Mouse (Mus musculus) left cerebral cortex, postnatal 14 days (tissue): Measurements from ENCODE around the gene Phospho1. TPM values are rescaled to one million over a fixed set of nuclear protein-coding genes. Genes with fewer than 3 reads are reported as not detected.
A peak's percentile ranks its signal among the peaks of the same experiment; 100 is the strongest.

Experiments used
- DNase-seq, 2 experiments: peaks; one replicate each; pipeline ENCODE4 v3.0.0; 2021 to 2022; ENCODE audit warnings: low spot score in 2 of 2, mixed read lengths in 1 of 2
- intact Hi-C: fragments of 180-260 bp; cut with DNase I; formaldehyde crosslinking; loops from one replicate; pipeline ENCODE4 v1.15.1; 2025
- long read RNA-seq, 2 experiments: library from polyadenylated mRNA; stranded (forward); transcript quantifications; one replicate each; pipeline ENCODE4 v2.0.0; 2021
- total RNA-seq, 2 experiments: library from RNA; stranded (reverse); gene quantifications; 2 replicates each; pipeline ENCODE4 v1.2.3; 2021

Phospho1 gene
- total RNA-seq: 10 to 100 TPM; 34.7 to 35.2 TPM
- long read RNA-seq, experiment 1, partial matches to known transcripts: 0 of 7 reads
- long read RNA-seq, experiment 1, other reads (novel, unspliced or antisense): 3 of 7 reads
- long read RNA-seq, experiment 2, transcript Phospho1-202 (3 exons, 590 nt): major isoform, 5 of 5 reads
- long read RNA-seq, experiment 2, partial matches to known transcripts: 0 of 5 reads
- long read RNA-seq, experiment 2, other reads (novel, unspliced or antisense): 0 of 5 reads

DNA sequence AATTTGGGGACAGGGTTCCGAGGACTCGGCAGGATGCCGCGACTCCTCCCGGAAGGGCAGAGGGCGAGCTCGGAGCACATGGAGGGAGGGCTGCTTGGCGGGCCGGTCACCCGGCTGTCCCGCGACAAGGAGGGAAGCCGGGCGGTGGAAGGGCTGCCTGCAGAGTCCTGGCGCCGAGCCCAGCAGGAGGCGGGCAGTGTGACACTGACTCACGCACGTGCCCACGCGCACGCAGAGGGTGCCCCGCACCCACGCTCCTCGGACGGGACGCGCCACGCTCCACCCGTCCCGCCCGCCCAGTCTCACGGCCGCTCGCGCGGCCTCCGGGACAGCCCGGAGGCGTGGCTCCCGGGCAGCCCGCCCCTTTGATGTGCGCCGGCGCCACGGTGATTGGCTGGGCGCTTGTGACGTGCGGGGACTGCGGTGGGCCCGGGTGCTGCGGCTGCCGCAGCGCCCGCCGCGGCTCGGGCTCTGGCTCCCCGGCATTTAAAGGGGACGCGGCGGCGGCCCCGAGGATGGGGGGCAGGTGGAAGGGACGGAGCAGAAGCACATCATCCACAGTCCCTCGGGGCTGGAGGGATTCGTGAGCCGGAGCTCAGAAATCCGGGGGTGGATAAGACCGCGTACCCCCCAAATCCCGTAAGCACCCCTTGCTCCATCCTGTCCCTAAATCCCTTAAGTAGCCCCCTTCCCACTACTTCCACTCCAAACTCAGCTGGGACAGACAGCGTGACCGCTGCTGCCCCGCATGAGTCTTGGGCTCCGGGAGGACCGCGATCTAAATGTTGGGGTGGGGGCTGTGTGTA is at the start of gene Phospho1:
Phospho1 (plus strand) TSS at position 429 of the 806 bp plus-strand sequence.
- intact Hi-C loops: no loop called here
- peak; percentile 86 to 90 for DNase-seq

GRCm38 (mm10) chr11:95777323-95778297 is 46.7 kb upstream of the Phospho1 start:
- no peak for DNase-seq
- intact Hi-C loops: no loop called here

DNA sequence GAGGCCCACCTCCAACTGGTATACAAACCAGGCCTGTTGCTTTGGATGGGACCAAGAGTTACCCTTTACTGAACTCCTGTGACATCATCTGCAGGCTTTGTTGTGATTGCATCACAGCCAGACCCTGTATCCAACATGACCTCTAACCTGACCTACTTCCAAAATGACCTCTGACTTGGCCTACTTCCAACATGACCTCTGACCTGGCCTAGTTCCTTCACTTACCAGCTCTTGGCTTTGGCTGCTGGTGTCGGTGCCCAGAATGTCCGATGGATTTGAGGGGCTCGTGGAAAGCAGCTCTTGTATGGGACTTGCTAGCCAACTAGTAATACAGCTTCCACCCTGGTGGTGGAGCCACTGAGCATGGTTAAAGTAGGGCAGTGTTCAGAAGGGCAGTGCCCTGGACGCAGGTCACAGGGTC is 45.5 kb upstream of the Phospho1 start:
- intact Hi-C loops: no loop called here
- peak in 1 of 2 experiments; percentile 51 for DNase-seq

GRCm38 (mm10) chr11:95779366-95779765 is 44.9 kb upstream of the Phospho1 start:
- no peak for DNase-seq
- intact Hi-C loops: no loop called here

- intact Hi-C loops: no loop called here
- no peak for DNase-seq
These were observed 43.8 kb upstream of the Phospho1 start for GRCm38 (mm10) chr11:95780480-95780879.

GRCm38 (mm10) chr11:95781557-95781956 is 42.7 kb upstream of the Phospho1 start:
- intact Hi-C loops: no loop called here
- no peak for DNase-seq

DNA sequence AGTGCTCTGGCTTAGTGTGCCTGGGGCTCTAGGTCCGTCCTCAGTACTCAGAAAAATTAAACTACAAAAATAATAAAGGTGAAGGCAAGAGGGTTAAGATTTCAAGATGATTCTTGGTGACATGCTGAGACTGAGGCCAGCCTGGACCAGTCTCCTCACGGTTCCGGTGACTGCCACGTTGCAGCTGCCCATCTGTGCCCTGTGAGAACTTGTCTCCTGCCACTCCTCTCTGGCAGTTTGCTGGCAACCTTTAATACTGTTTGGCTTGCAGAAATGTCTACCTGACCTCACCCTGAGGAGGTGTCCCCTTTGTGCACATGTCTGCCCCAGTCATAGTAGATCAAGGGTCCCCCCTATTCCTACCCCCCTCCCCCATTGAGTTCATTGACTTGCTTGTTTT is 40.8 kb upstream of the Phospho1 start:
- no peak for DNase-seq
- intact Hi-C loops: no loop called here

DNA sequence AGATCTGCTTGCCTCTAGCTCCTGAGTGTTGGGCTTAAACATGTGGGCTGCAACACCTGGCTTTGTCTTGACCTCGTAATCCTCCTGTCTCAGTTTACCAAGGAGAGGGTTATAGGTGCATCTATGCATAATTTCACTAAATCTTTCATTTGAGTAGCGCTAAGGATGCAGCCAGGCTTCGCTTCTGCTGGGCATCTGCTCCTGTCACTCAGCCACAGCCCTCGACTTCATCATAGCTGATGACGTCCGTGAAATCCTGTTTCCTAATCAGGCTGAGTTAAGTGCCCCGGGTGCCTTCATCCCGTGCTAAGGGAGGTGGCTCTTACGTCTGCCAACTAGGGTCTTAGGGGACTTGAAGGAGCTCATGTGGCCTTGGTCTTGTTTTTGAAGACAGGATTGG is 40.3 kb upstream of the Phospho1 start:
- intact Hi-C loops: no loop called here
- no peak for DNase-seq

DNA sequence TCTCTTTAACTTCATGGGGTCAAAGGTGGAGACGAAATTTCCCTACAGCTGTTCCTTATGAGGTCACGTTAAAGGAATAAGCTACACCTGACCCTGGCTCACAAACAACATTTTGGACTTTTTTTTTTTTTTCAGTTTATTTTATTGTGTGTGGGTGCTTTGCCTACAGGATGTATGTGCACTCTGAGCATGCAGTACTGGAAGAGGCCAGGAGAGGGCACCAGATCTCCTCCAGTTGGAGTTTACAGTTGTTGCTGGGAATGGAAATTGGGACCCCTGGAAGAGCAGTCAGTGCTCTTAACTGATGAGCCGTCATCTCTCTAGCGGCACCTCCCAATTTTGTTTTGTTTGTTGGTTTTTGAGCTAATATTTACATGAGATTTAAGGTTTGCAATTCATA is 38.6 kb upstream of the Phospho1 start:
- intact Hi-C loops: no loop called here
- no peak for DNase-seq

- intact Hi-C loops: no loop called here
- DNase-seq: no peak
These were observed 37.8 kb upstream of the Phospho1 start for GRCm38 (mm10) chr11:95786511-95786910.

DNA sequence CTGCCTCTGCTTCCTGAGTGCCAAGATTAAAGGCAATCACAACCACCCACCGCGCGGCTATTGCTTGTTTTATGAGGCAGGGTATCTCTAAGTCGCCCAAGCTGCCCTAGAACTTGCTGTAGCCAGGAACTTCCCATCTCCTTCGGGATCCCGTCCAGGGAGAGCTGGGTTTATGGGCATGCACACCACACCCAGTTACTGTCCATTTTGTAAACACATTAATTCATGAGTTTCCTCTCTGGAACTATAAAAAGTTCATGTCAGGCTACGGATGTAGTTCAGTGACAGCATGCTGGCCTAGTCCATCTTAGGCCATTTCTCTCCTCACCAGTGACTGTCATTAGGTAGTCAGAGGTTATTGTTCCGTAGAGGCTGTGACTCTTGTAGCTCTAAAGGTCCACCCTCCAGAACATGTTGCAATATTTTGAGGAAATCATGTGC is 34.8 kb upstream of the Phospho1 start:
- intact Hi-C loops: no loop called here
- DNase-seq: no peak

DNA sequence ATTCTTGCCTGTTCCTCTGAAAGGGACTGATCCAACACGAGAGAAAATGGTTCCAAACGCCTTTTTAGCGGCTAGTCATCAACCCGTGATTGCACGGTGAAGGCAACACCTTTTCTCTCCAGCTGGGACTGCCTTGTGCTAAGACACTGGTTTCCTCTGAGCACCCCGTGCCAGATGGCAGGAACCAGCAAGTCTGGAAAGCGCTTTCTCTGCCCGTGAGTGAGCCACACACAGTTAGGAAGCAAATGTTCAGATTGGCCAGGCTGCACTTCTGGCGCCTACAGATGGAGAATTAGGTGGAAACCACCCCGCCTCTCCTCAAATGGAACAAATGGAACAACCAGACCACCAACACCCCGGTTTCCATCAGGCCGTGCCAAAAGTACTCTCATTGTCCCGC is 32.5 kb upstream of the Phospho1 start:
- peak; percentile 49 to 76 for DNase-seq
- intact Hi-C loops: no loop called here

DNA sequence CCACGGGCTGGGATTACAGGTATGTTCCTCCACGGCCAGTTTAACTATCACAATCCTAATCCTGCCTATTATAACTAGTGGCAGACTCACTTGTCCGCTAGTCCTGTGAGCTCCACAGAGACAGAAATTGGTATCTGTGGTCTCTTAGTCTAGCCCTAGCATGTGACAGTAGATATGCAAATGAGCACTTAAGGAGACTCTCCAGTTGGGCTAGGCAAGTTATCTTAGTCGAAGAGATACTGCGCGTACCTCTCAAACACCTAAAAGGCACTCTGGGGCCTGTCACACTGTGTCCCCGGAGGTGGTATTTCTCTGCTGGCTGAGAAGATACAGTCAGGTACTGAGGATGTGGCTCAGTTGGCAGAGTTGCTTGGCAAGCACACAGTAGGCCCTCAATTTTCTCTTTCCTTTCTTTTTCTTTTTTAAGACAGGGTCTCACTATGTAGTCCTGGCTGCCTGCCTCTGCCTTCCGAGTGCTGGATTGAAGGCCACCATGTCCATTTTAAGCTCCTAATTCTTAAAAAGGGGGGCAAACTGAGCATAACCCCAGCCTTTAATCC is 31.3 kb upstream of the Phospho1 start:
- intact Hi-C loops: no loop called here
- DNase-seq: no peak

- intact Hi-C loops: no loop called here
- DNase-seq: no peak
These were observed 30.1 kb upstream of the Phospho1 start for GRCm38 (mm10) chr11:95794201-95794600.

DNA sequence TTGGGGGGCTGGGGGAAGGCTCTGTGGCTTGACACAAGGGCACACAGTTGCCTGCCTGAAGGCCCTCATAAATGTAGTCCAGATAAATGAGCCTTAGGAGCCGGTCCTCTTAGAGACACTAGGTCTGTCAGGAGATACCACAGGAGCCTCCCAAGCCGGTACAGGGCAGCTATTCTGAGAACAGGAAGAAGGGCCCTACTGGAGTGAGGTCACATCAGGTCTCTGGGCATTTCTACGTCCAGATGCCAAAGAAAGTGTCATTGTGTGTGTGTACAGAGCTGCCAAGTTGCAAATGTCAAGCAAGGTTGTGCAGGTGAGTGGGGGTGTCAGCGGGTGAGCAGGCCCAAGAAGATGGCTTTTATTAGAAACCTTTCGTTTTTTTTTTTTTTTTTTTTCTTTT is 28.7 kb upstream of the Phospho1 start:
- intact Hi-C loops: no loop called here

GRCm38 (mm10) chr11:95805010-95805409 is 19.3 kb upstream of the Phospho1 start:
- DNase-seq: no peak
- intact Hi-C loops: no loop called here

More for the DNA sequence above, 28.7 kb upstream of the Phospho1 start:
- DNase-seq: no peak

DNA sequence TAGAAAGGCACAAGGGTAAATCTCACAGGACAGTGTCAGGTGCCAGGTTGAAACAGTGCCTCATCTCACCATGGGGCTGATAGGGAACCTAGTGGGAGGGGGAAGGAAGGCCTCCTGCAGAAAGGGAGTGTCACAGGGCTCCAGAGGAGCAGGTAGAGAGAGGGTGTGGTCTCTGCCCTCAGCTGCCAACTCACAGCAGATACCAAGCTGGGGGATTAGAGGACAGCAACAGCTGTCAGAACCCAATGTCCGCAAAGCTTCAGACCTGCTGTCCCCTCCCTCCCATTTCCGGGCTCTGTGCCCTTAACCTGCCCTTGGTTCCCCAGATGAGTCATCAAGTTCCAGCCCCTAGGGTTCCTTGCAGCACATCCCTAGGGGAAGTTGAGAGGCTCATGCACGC is 18.8 kb upstream of the Phospho1 start:
- intact Hi-C loops: no loop called here
- no peak for DNase-seq

GRCm38 (mm10) chr11:95807884-95808283 is 16.4 kb upstream of the Phospho1 start:
- intact Hi-C loops: no loop called here
- no peak for DNase-seq

DNA sequence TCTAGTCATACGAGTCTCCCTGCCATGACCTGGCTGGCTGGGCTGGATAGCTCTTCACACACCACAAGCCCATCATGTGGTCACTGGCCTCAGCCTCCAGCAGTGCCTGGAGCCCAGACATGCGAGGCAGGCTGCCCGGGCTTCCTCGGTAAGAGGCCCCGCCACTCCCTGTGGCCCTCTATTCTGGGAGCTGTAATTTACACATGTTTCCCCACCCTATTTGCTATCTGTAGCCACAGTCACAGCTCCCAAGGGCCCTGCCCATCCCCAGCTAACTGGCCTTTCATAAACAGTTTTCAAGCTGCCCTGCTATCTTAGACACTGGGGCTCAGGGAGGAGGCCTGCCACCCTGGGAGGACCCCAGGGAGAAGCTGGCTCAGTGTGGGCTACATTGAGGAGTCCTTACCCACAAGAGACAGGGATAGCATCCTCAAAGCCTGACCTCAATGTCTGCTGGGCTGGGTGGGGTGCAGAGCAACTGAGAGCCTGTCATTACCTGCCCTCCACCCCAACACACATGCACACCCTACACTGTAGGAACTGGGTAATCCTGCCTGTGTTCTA is 15.8 kb upstream of the Phospho1 start:
- no peak for DNase-seq
- intact Hi-C loops: no loop called here
